Mouse (Mus musculus): ENCODE results near the gene Ndrg3.
"Not testable (repeated sequence)": the region's sequence is repeated elsewhere in the genome, so short reads cannot be mapped to it uniquely, and the experiment has no call there.

Ndrg3 gene

DNA sequence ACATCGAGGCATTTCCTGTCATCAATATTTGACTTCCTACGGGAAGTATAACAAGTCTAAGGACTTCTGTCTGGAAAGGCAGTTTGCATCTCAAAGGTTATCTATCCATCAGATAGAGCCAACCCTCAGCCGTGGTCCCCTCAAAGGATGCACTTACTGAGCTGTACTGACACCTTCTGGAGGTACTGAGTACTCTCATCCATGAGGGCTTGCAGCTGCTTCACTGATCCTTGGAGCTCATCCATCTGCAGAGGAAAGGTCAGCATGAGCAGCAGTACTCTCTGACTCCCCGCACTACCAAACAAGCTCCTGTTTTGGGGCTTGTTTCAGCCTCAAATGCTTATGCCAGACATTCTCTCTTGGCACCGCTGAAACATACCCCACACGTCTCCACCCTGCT is 4.7 kb upstream of the Ndrg3 start:
- DNase-seq, result peak; percentile 72

DNA sequence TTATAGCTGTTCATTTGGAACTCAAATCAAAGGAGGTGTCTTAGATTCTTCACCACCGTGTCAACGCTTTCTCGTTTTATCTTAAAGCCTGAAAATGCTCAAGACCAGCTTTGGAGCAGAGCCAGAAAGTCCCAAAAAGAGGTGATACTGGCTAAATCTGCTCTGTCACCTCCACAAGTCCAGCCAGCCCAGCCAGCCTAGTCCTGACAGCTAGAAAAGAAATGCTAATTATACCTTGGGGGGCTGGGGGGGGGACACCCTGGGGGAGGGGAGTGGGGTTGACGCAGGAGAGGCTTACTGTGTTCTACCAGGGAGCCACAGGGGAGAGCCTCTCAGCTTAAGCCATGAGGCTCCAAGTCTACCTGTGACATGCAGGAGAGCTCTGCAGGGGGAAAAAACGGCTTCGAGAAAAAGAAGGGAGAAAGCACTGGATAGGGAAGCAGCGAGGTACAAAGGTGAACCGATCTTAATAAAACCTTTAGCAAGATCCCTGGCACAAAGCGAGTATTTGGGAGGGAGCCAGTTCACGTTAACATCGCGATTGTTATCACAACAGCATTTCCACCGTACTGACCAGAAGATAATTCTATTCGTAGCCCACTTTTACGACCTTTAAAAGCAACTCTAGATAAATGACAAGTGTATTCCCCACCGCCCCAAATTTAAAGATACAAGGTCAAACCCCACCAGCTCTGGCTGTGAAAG is 977 bp downstream of the Ndrg3 start:
- DNase-seq, result no peak

DNA sequence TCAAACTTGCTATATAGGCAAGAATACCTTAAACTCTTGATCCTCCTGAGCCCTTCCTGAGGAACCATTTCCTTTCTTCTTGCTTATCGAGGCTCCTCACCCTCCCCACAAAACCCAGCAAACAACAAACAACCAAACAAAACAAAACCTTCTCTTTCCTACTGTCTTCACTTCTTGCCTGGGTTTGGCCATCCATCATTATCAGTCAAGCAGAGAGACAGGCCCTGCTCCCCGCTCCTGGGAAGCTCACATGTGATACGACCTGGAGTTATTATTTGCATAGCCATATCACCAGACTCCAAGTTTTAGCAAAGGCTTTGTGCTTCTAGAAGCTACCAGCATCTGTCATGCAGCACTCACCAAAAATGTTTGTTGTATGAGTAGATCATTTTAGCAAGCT is 4.5 kb downstream of the Ndrg3 start:
- DNase-seq, result no peak

DNA sequence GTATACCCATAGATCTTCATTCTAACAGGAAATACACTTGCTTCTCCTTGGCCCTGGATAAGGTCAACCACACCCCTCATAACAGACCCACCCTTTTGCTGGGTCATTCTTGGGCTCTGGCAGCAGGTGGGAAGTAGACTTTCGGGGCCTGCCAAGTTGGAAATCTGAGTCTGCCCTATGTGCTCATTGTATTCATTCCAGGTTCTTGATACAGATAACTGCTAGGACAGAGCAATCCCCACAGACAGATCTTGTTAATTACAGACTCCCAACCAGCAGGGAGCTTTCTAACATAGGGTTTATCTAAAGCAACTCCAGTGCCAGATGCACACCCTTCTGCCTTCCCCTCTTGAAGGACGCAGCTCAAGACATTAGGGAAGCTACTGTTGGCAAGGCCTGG is 9.0 kb downstream of the Ndrg3 start:
- DNase-seq, result peak; percentile 18

DNA sequence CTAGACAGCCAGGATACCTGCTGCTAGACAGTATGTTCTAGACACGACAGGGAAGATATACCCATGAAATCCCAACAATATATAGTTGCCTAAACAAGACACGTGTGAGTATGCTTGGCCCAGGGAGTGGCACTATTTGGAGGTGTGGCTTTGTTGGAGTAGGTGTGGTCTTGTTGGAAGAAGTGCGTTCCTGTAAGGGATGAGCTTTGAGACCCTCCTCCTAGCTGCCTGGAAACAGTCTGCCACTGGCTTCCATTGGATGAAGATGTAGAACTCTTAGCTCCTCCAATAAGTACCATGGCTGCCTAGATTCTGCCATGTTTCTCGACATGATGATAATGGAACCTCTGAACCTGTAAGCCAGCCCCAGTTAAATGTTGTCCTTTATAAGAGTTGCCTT is 10.6 kb downstream of the Ndrg3 start:
- no peak for DNase-seq

DNA sequence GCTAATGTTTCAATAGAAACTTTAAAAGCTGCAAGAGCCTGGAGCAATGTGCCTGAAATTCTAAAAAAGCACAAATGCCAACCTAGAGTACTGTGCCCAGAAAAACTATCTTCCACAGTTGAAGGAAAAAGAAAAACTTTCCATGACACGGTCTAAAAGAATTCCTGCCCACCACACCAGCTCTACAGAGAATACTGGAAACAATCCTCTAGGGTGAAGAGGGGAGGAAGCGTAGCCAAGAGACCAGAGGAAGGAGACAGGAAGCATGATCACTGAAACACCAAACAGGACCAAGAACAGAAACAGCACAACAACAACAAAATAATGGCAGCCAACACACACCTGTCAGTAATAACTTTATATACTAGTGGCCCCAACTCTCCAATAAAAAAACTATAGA is 11.8 kb downstream of the Ndrg3 start:
- no peak for DNase-seq

DNA sequence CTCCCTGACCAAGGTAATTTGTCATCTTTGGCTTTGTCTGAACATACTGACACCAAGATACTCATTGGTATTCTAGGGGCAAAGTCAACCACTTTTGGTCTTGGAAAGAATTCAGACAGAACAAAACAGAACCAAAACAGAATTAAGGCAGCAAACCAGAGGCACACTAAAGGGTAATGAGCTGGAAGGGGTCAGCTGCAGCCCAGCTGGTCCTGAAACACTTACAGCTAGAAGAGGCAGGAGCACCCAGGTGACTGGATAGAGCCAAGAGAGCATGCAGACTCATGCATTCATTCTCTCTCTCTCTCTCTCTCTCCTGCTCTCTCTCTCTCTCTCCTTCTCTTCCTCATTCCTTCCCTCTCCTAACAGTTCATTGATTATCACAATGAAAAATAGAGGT is 15.1 kb downstream of the Ndrg3 start:
- DNase-seq, result no peak

DNA sequence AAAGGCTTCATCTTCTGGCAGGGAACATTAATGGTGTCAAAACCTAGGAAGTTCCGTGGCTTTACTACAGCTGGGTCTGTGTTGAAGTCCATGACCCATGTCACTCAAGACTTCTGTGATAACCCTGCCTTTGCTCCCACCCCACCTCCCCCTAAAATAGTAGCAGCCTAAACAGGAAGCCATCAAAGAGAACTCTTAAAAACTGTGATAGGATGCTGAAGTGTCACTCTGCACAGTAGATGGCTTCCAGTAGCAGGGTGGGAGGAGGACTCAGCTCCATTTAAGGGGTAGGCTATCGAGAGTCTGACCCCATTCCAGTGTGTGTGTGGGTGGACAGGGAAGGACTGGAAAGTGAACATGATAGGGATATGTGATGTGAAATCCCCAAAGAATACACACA is 16.9 kb downstream of the Ndrg3 start:
- DNase-seq, result peak; percentile 12

DNA sequence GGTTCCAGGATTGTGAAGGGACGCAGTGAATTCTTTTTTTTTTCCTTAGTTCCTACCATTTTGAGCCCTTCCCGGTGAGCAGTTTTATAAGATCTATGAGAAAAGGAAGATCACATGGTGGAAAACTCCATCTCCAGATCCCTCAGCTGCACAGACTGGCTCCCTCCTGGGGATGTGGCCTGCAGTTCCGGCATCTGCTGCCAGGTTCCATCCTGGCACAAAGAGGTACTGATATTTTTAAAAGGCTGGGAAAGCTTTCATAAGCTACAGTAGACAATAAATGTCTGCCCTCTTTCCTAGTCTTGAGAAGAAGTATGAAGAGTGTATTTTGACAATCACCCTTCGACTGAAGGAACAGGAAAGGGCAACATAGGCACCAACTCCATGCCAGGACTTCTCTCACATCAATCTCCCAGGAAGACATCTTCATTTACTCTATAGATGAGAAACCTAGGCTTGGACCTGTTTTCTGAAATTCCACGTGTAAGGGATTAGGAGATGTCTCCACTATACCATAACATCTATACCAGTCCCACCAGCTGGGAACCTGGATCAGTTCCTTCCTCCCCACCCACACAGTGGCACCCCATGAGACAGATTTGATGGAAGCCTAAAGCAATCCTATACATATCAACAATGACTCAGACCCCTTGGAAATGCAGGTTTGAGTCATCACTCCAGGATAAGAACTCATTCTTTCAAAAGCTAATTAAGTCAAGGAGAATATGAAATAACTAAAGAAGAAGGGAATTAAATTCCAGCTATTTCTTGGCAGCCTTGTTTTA is 18.3 kb downstream of the Ndrg3 start:
- DNase-seq, result no peak

DNA sequence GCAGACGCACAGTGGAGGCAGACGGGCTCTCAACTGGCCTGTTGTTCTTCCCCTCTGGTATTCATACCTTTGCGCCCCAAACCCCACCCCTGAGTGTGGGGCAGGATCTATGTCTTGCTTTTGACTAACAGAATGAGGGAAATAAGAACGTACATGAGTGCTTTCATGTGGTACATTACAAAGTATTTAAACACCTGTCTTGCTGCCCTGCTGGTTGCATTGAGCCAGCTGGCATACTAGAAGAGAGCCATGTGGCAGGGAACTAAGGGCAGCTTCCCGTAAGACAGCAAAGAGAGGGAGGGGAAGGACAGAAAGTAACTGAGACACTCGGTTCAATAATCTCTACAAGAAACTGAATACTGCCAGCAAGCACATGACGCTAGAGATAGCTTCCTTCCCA is 21.6 kb downstream of the Ndrg3 start:
- no peak for DNase-seq

DNA sequence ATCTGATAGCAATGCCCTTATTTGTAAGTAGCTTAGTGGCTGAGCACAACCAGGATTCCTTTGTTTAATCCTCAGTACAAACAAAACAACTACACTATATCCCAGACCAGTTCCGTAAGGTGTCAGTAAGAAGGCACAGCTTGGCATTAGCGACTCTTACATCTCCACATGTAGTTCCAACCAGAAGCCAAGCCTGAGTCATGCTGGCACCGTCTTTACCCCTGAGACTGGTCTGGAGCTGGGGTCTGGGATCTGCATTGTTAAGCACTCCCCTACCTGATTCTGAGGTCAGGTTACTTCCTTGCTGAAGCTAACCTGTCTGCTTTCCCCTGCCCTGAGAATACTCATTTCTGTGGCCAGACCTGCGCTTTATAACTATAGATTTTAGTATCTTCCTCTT is 23.4 kb downstream of the Ndrg3 start:
- DNase-seq, result no peak

DNA sequence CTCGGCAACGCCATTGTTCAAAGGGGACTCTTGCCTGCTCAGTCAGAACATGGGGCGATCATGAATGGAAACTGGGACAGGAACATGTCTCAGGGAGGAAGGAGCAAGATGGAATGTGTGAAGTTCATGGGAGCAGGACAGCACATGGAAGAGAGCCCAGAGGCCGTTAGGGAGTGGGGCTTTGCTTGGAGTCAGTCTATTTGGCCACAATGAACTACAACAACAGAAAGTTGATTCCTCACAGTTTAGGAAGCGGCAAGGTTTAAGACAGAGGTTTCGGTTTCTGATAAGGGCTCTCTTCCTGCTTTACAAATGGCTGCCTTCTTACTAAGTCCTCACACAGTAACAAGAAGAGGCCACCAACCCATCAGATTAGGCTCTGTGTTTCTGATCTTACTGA is 24.5 kb downstream of the Ndrg3 start:
- peak; percentile 53 for DNase-seq

DNA sequence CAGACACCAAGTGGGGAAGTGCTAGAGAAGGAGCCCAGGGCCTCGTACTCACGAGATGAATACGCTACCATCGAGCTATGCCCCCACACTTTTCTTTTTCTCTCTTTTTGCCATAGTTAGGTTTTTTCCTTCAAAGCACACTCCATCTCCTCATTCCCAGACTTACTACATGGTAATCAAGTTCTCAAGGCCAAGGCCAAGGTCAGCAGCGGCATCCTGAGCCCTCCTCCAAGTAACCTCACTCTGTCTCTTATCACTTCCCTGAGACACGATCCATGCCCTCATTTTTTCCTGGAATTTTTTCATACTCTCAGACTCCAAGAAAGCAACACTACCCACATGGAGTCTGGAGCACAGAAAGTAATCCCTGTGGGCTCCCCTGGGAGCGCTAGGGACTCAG is 28.0 kb downstream of the Ndrg3 start:
- no peak for DNase-seq

DNA sequence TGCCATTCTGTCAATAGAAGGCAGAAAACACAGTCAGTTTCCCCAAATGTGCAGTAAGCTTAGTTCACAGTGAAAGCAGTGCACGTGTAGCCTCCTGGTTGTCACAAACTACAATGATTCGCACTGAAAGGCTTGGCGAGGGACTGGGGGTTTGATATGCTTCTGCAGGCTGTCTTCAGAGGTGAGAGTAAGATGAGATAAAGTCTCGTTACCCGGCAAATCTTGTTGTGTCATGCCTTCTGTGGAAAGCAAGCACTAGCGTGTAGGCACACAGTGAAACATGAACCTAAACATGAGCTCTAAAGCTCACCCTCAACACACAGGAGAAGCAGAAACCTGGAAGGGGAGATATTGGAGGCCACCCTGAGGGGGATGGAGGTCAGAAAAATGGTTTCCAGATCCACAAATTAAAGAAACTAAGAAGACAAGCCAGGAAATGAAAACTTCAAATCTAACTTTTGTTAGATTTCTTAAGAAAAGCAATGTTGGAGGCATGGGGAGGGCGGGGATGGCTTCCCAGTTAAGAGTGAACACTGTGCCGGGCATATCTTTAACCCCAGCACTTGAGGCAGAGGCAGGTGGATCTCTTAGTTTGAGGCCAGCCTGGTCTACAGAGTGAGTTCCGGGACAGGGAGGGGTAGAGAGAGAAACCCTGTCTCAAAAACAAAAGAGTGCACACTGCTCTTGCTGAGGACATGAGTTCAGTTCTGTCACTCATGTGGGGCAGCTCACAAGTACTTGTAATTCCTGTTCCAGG is 33.2 kb downstream of the Ndrg3 start:
- DNase-seq, result no peak

DNA sequence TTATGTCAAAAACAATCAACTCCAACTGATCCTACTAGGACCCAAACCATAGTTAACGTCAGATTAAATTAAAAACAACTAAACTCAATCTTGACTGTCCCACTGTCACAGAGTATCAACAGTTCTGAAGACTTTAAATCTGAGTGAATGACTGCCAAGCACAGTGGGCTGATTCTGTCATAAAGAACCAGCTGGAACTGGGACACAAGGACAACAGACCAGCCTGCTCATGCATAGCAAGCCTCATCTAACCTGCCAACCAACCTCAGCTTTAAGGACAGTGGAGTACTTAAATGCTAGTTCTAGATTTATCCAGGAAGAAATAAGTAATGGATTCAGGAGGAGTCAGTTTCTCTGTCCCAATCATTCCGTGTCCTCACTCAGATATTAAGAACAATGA is 34.8 kb downstream of the Ndrg3 start:
- DNase-seq, result no peak

DNA sequence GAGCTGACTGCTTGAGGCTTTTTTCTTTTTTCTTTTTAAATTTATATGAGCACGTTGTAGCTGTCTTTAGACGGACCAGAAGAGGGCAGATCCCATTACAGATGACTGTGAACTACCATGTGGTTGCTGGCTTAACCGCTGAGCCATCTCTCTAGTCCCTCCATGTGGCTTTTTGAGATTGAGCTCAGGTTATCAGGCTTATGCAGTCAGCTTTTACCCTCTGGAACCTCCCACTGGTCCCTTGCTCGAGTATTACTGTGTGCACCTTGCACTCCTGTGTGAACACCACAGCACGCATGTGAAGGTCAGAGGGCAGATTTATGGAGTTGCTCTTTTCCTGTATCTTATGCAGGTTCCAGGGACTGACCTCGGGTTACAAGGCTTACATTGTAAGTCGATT is 35.5 kb downstream of the Ndrg3 start:
- no peak for DNase-seq

DNA sequence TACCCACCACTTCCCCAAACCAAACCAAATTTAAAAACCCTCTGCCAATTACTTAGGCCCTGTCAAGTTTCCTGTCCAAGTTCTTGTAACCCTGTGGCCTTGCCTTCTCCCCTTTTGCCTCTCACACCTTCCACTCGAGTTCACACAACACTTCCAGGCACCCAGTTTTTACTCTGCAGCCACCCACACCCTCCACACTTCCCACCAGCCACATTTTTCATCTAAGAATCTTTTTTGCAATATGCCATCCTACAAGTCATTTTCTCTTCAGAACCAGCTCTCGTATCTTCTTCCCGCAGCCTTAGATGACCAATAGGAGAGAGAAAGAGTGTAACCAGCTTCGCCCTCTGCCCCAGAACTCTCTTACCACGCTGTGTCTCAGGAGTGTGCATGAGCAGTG is 37.4 kb downstream of the Ndrg3 start:
- DNase-seq, result no peak

DNA sequence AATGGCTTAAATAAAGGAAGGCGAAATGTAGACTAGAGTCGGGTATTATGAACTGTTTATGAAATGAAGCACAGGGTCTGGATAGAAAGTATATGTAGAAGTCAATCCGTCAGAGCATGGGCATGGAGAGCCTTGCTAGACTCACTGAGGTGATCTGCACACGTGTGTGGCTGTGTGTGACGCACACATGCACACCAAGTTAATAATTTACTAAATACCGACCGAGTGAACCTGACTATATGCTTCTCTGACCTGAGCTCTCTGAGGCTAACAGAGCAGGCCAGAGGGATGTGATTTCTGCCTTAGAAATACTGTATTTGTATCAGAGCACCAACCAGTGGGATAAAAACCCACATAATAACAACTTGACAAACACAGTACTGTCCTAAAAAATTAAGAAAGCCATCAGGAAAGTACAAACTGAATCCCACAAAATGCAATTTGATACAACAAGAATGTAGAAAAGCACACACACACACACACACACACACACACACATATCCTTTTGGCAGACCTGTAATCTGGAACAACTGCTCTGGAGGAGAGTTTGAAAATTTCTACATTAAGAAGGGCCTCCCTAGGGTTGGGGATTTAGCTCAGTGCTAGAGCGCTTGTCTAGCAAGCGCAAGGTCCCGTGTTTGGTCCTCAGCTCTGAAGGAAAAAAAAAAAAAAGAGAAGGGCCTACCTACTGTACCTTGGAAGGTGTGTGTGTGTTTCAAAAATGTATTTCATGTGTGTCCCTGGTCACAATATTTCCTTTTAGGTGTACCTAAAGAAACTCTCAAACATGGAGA is 40.4 kb downstream of the Ndrg3 start:
- DNase-seq, result no peak

DNA sequence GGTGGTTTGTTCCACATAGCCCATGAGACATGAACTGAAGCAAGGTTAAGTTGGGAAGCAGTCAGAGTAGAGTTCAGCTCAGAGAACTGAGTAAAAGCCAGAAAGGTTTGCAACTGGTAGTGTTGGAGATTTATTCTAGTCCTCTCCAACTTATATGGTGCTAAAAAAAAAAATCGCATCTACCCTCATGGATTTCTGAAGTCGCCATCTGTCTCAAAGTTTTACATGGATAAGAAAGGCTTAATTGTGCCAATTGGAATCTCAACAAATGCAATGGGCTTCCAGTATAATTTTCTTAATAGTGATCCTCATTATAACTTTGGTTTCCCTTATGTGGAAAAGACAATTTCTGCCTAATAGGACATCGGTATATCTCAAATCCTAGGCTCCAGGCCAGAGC is 41.0 kb downstream of the Ndrg3 start:
- no peak for DNase-seq

DNA sequence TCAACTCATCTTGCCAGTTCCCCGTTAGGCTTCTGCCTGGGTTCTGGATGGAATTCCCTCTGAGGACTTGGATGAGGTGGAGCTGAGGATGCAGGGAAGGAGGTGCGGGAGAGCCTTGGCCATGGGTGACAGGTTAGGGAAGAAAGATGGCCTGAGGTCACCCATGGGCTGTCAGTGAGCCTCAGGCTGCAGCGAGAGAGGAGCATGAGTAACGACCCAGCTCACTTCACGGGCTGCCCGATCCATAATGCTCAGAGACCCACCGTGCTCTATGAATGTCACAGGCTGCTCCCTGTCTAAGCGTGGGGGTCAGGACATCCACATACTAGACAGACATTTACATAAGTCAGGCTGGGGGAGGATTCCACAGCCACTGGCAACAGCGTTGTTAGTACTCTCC is 50.3 kb downstream of the Ndrg3 start:
- not testable (repeated sequence) for DNase-seq

DNA sequence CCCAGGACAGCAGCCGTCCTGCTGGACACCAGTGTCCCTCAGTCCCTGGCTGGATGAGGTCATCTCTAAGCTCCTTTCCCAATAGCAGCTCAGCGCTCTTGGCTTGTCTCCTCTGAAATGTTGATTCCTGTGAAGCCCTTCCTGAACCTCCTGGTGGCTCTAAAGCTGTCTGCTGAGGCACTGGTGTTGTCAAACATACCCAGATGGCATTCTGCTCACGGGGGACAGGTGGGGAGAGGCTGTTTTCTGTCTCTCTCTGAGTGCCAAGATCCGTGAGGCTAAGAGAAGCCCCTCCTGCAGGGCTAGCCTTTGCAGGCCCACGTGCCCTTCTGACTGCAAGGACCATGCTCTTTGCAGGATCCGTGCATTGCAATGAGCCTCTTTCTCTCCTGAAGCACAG is 51.9 kb downstream of the Ndrg3 start:
- not testable (repeated sequence) for DNase-seq

DNA sequence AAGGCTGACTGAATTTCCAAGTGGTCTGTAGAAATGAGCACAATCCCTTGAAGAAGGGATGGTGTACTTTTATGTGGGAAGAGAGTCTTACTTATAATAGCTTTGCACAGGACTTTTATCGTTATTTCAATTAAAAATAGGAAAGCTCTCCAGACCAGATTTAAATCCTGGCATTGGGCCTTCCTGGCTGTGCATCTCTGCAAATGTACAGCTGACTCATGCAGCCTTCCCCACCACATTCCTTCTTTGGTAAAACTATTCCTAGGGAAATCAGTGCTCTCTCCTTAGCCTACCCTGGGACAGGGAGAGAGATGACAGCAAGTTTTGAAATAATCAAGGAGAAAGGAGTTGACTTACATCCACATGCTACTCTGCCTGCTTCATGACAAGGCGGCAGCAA is 54.1 kb downstream of the Ndrg3 start:
- DNase-seq, result no peak

DNA sequence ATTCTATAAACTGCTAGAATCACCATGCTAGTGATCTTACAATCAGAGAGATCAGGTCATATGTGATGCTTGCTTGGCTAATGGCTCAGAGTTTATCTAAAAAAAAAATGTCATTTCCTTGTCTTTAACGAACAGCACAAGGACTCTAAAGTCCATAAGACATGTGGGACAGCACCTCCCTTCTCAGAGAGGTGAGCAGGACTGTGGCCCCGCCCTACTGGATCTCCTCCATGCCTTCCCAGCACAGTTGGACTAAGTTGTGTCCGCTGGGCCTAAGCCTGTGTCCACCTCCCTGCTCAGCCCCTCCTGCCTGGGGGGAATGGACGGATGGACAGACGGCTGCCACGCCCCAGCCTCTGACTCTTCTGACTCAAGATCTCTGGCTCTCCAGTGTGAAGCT is 56.9 kb downstream of the Ndrg3 start:
- no peak for DNase-seq

Measured in lung, postnatal 10 days (tissue).